Mouse (Mus musculus) spleen, postnatal 14 days (tissue): ENCODE data around the gene Wdr81.
A peak's percentile ranks its signal among the peaks of the same experiment; 100 is the strongest.

Source experiments
- DNase-seq, 2 experiments: peaks; one replicate each; pipeline ENCODE4 v3.0.0; 2021 to 2022; ENCODE audit warnings: low spot score in 2 of 2

Gene Wdr81

GRCm38 (mm10) chr11:75453991-75454930 lies at the start of gene Wdr81:
Gene Wdr81, minus strand, starts transcription at chr11:75454717.
- DNase-seq = peak; percentile 70 to 80

GRCm38 (mm10) chr11:75498126-75498525 lies 43.6 kb upstream of the Wdr81 start:
- no peak for DNase-seq

- DNase-seq = no peak
Measured at GRCm38 (mm10) chr11:75494296-75495049, 40.0 kb upstream of the Wdr81 start.

GRCm38 (mm10) chr11:75487496-75487895 lies 33.0 kb upstream of the Wdr81 start:
- DNase-seq = no peak

GRCm38 (mm10) chr11:75486601-75487285 lies 32.2 kb upstream of the Wdr81 start, which contains the start of gene Prpf8:
Gene Prpf8, plus strand, starts transcription at chr11:75486816.
- DNase-seq = peak; percentile 95

- no peak for DNase-seq
Measured at GRCm38 (mm10) chr11:75486192-75486591, 31.7 kb upstream of the Wdr81 start.

- DNase-seq = no peak
Measured at GRCm38 (mm10) chr11:75473376-75473775, 18.9 kb upstream of the Wdr81 start.

GRCm38 (mm10) chr11:75472469-75473081 lies 18.1 kb upstream of the Wdr81 start:
- no peak for DNase-seq

GRCm38 (mm10) chr11:75470675-75471074 lies 16.2 kb upstream of the Wdr81 start:
- no peak for DNase-seq

- no peak for DNase-seq
Measured at GRCm38 (mm10) chr11:75469261-75469660, 14.7 kb upstream of the Wdr81 start.

GRCm38 (mm10) chr11:75468410-75468809 lies 13.9 kb upstream of the Wdr81 start:
- DNase-seq = no peak

- DNase-seq = peak in 1 of 2 experiments; percentile 27
Measured at GRCm38 (mm10) chr11:75467512-75468215, 13.1 kb upstream of the Wdr81 start.

GRCm38 (mm10) chr11:75466731-75467505 lies 12.4 kb upstream of the Wdr81 start:
- DNase-seq = no peak

GRCm38 (mm10) chr11:75465051-75465450 lies 10.5 kb upstream of the Wdr81 start:
- no peak for DNase-seq

- DNase-seq = no peak
Measured at GRCm38 (mm10) chr11:75464417-75464816, 9.9 kb upstream of the Wdr81 start.

GRCm38 (mm10) chr11:75463624-75464023 lies 9.1 kb upstream of the Wdr81 start:
- DNase-seq = no peak

- DNase-seq = peak; percentile 59 to 63
Measured at GRCm38 (mm10) chr11:75462865-75463336, 8.4 kb upstream of the Wdr81 start.

GRCm38 (mm10) chr11:75462253-75462783 lies 7.8 kb upstream of the Wdr81 start:
- peak; percentile 48 to 49 for DNase-seq

- DNase-seq = no peak
Measured at GRCm38 (mm10) chr11:75461743-75462252, 7.3 kb upstream of the Wdr81 start.
